22 mouse cellular contexts compared by ENCODE assay signal in genomic region chr5:17695366-17695765, GRCm38 (mm10).
DNase-seq lines count a peak whose midpoint lies in the region; ATAC-seq lines count a peak whose summit lies in the region.
"Had no signal": no experiment of that assay in that cellular context is flagged by ENCODE, and none has a peak within 500 bp of the region (broad histone marks: within the 10 kb centered on the region; RNA-seq: fewer than 3 reads in every experiment).

No protein-coding gene starts in this region.

- H3K4me2 ChIP-seq in kidney, embryonic 16.5 days (replicated peaks; ENCODE audit: low read depth, low read length): no peak overlapping the region
- H3K4me2 ChIP-seq: hindbrain, embryonic 13.5 days; limb, embryonic 13.5 days; liver, embryonic 13.5 days; midbrain, embryonic 11.5 days had no signal

- no peaks in the 10 kb centered on the region for H3K4me1 ChIP-seq in kidney, embryonic 16.5 days (ENCODE audit: insufficient read depth, low read length)
- H3K4me1 ChIP-seq: embryonic facial prominence, embryonic 10.5 days; hindbrain, embryonic 13.5 days; limb, embryonic 13.5 days; liver, embryonic 13.5 days had no signal

- H3K9me3 ChIP-seq in kidney, embryonic 16.5 days (ENCODE audit: low read length): no peaks in the 10 kb centered on the region
- H3K9me3 ChIP-seq: embryonic facial prominence, embryonic 10.5 days; hindbrain, embryonic 13.5 days; limb, embryonic 13.5 days; liver, embryonic 13.5 days had no signal

- peak; percentile 6 to 12 for DNase-seq in cerebellum, postnatal 10 days
- DNase-seq in cerebellum, adult 9-10 months: no peak
- no peak for DNase-seq in kidney, adult 11 months
- peak; percentile 36 for DNase-seq in ovary, adult 18-20 months (ENCODE audit: low spot score)
- no peak for DNase-seq in ovary, postnatal 14 days (ENCODE audit: low spot score)
- DNase-seq in layer of hippocampus, postnatal 36 days: peak; percentile 5 to 11
- DNase-seq in left cerebral cortex, adult 9 months (ENCODE audit: low spot score in 2 of 2): no peak
- DNase-seq: adrenal gland, postnatal 10 days; cerebellum, adult 9-11 months; gastrocnemius, postnatal 36 days; kidney, adult 2 months; kidney, postnatal 10 days; liver, embryonic 13.5 days; lung, adult 2 months; lung, postnatal 14 days; right cerebral cortex, adult 18-20 months had no signal

- WGBS in kidney, embryonic 16.5 days: 71% methylated on average over 2 of the region's 2 CpGs

- H3K36me3 ChIP-seq in kidney, embryonic 16.5 days (ENCODE audit: insufficient read depth, low read length): 0 out of 2 replicates have a peak, but pooled peaks cover 3% of the 10 kb centered on the region
- H3K36me3 ChIP-seq: embryonic facial prominence, embryonic 10.5 days; hindbrain, embryonic 13.5 days; limb, embryonic 13.5 days; liver, embryonic 13.5 days had no signal

- H3K27me3 ChIP-seq in kidney, embryonic 16.5 days (ENCODE audit: insufficient read depth, low read length): no peaks in the 10 kb centered on the region
- H3K27me3 ChIP-seq: hindbrain, embryonic 13.5 days; limb, embryonic 13.5 days; liver, embryonic 13.5 days had no signal

- H3K27ac ChIP-seq in kidney, embryonic 16.5 days (ENCODE audit: low read length): 0 out of 2 replicates have a peak overlapping the region, but pooled peaks have one; percentile 24
- H3K27ac ChIP-seq: embryonic facial prominence, embryonic 10.5 days; hindbrain, embryonic 13.5 days; limb, embryonic 13.5 days; liver, embryonic 13.5 days had no signal

- H3K4me3 ChIP-seq in kidney, embryonic 16.5 days (ENCODE audit: low read length): no peak overlapping the region
- H3K4me3 ChIP-seq: embryonic facial prominence, embryonic 10.5 days; hindbrain, embryonic 13.5 days; limb, embryonic 13.5 days; liver, embryonic 13.5 days had no signal

- no peak for ATAC-seq in kidney, embryonic 16.5 days (ENCODE audit: low FRiP score, low TSS enrichment)
- ATAC-seq: inflammation-experienced regulatory T-cells, adult 6 months had no signal

- no peak overlapping the region for H3K9ac ChIP-seq in kidney, embryonic 16.5 days (replicated peaks; ENCODE audit: low read length)
- H3K9ac ChIP-seq: hindbrain, embryonic 13.5 days; limb, embryonic 13.5 days; liver, embryonic 13.5 days had no signal

Comparison
In these comparisons a context has a peak if more than half of its experiments do, and no peak if none do; other contexts are left out.
1. DNase-seq: peak in cerebellum, postnatal 10 days (2 of 2), ovary, adult 18-20 months (single experiment) and layer of hippocampus, postnatal 36 days (2 of 2); none in cerebellum, adult 9-10 months (single experiment), kidney, adult 11 months (single experiment), ovary, postnatal 14 days (single experiment) and left cerebral cortex, adult 9 months (0 of 2).